10 mouse cellular contexts compared by ENCODE assay signal in genomic region chr16:13449491-13449890, GRCm38 (mm10).
DNase-seq lines count a peak whose midpoint lies in the region; ATAC-seq and TF ChIP-seq lines count a peak whose summit lies in the region.
"Had no signal": no experiment of that assay in that cellular context is flagged by ENCODE, and none has a peak within 500 bp of the region (broad histone marks: within the 10 kb centered on the region; RNA-seq: fewer than 3 reads in every experiment).

No protein-coding gene starts in this region.

- TF ChIP-seq CTCF in intestine, postnatal 0 days (IDR thresholded peaks at IDR 0.05; ENCODE audit: low read depth) = no peak

- no peak overlapping the region for H3K27ac ChIP-seq in intestine, embryonic 14.5 days (ENCODE audit: low read depth)
- H3K27ac ChIP-seq in intestine, postnatal 0 days (ENCODE audit: low read depth, low read length) = no peak overlapping the region
- H3K27ac ChIP-seq in forebrain, embryonic 14.5 days (ENCODE audit: low read depth, low read length) = no peak overlapping the region
- H3K27ac ChIP-seq in limb, embryonic 13.5 days = no peak overlapping the region
- H3K27ac ChIP-seq in neural tube, embryonic 12.5 days = no peak overlapping the region

- H3K4me1 ChIP-seq in intestine, embryonic 14.5 days (replicated peaks; ENCODE audit: control insufficient read depth, insufficient read depth, low read length) = peaks cover 4% of the 10 kb centered on the region; the same call in 1 of the 2 replicates
- peaks cover 6% of the 10 kb centered on the region; the same call in 1 of the 2 replicates for H3K4me1 ChIP-seq in intestine, postnatal 0 days (replicated peaks; ENCODE audit: control insufficient read depth, insufficient read depth, low read length)
- peaks cover 20% of the 10 kb centered on the region; the same call in 1 of the 2 replicates for H3K4me1 ChIP-seq in forebrain, embryonic 14.5 days (ENCODE audit: control insufficient read depth, insufficient read depth, low read length)
- H3K4me1 ChIP-seq in limb, embryonic 13.5 days = peaks cover 35% of the 10 kb centered on the region
- peaks cover 9% of the 10 kb centered on the region; the same call in 1 of the 2 replicates for H3K4me1 ChIP-seq in neural tube, embryonic 12.5 days

- 33% methylated on average over 13 of the region's 13 CpGs for WGBS in intestine, embryonic 14.5 days
- 60% methylated on average over 13 of the region's 13 CpGs for WGBS in intestine, postnatal 0 days
- 11% methylated on average over 13 of the region's 13 CpGs for WGBS in forebrain, embryonic 14.5 days
- 18% methylated on average over 13 of the region's 13 CpGs for WGBS in limb, embryonic 13.5 days
- WGBS in neural tube, embryonic 12.5 days = 13% methylated on average over 13 of the region's 13 CpGs

- no peak overlapping the region for H3K4me3 ChIP-seq in intestine, embryonic 14.5 days (ENCODE audit: low read depth, low read length)
- no peak overlapping the region for H3K4me3 ChIP-seq in intestine, postnatal 0 days (ENCODE audit: low read depth, low read length)
- no peak overlapping the region for H3K4me3 ChIP-seq in forebrain, embryonic 14.5 days (ENCODE audit: low read depth, low read length)
- H3K4me3 ChIP-seq in limb, embryonic 13.5 days = peak overlapping the region; percentile 76
- H3K4me3 ChIP-seq in neural tube, embryonic 12.5 days = no peak overlapping the region

- H3K36me3 ChIP-seq in intestine, embryonic 14.5 days (ENCODE audit: control insufficient read depth, insufficient read depth, low read length) = no peaks in the 10 kb centered on the region
- H3K36me3 ChIP-seq in intestine, postnatal 0 days (ENCODE audit: control insufficient read depth, insufficient read depth) = no peaks in the 10 kb centered on the region
- no peaks in the 10 kb centered on the region for H3K36me3 ChIP-seq in forebrain, embryonic 14.5 days (ENCODE audit: control insufficient read depth, insufficient read depth, low read length)
- H3K36me3 ChIP-seq in limb, embryonic 13.5 days = no peaks in the 10 kb centered on the region
- H3K36me3 ChIP-seq in neural tube, embryonic 12.5 days = no peaks in the 10 kb centered on the region

- H3K9ac ChIP-seq in intestine, embryonic 14.5 days (ENCODE audit: low read length) = no peak overlapping the region
- H3K9ac ChIP-seq in intestine, postnatal 0 days (ENCODE audit: low read depth, low read length) = no peak overlapping the region
- no peak overlapping the region for H3K9ac ChIP-seq in forebrain, embryonic 14.5 days (ENCODE audit: low read length)
- 0 out of 2 replicates have a peak overlapping the region, but pooled peaks have one; percentile 40 for H3K9ac ChIP-seq in limb, embryonic 13.5 days
- H3K9ac ChIP-seq in neural tube, embryonic 12.5 days = no peak overlapping the region

- DNase-seq in intestine, embryonic 14.5 days (ENCODE audit: low spot score) = no peak
- DNase-seq in forebrain, embryonic 14.5 days (ENCODE audit: low spot score) = no peak
- DNase-seq in spleen, postnatal 36 days (ENCODE audit: low spot score in 2 of 2) = no peak
- no peak for DNase-seq in right cerebral cortex, postnatal 14 days
- no peak for DNase-seq in layer of hippocampus, postnatal 25 days (ENCODE audit: extremely low spot score in 1 of 2, low spot score in 1 of 2)
- DNase-seq: adrenal gland, postnatal 14 days; cerebellum, postnatal 25 days had no signal

- H3K9me3 ChIP-seq in intestine, embryonic 14.5 days (ENCODE audit: control insufficient read depth, low read length) = no peaks in the 10 kb centered on the region
- no peaks in the 10 kb centered on the region for H3K9me3 ChIP-seq in intestine, postnatal 0 days (ENCODE audit: control insufficient read depth)
- H3K9me3 ChIP-seq in forebrain, embryonic 14.5 days (replicated peaks; ENCODE audit: control insufficient read depth, low read length) = no peaks in the 10 kb centered on the region
- no peaks in the 10 kb centered on the region for H3K9me3 ChIP-seq in limb, embryonic 13.5 days
- H3K9me3 ChIP-seq in neural tube, embryonic 12.5 days = no peaks in the 10 kb centered on the region

- peaks cover 17% of the 10 kb centered on the region for H3K27me3 ChIP-seq in intestine, embryonic 14.5 days (replicated peaks; ENCODE audit: control insufficient read depth, insufficient read depth, low read length)
- H3K27me3 ChIP-seq in intestine, postnatal 0 days (replicated peaks; ENCODE audit: control insufficient read depth, insufficient read depth, low read length) = 0 out of 2 replicates have a peak, but pooled peaks cover 4% of the 10 kb centered on the region
- peaks cover 24% of the 10 kb centered on the region for H3K27me3 ChIP-seq in forebrain, embryonic 14.5 days (replicated peaks; ENCODE audit: control insufficient read depth, insufficient read depth, low read length)
- H3K27me3 ChIP-seq in limb, embryonic 13.5 days = peaks cover 47% of the 10 kb centered on the region
- H3K27me3 ChIP-seq in neural tube, embryonic 12.5 days (replicated peaks) = peaks cover 51% of the 10 kb centered on the region

- no peak for ATAC-seq in intestine, embryonic 14.5 days (replicated peaks; ENCODE audit: low FRiP score, low TSS enrichment, low read depth)
- ATAC-seq in intestine, postnatal 0 days = no peak
- no peak for ATAC-seq in forebrain, embryonic 14.5 days
- no peak for ATAC-seq in limb, embryonic 13.5 days (ENCODE audit: low FRiP score, low read depth)
- no peak for ATAC-seq in neural tube, embryonic 12.5 days (ENCODE audit: low FRiP score, low read depth)

- peak overlapping the region; percentile 81 for H3K4me2 ChIP-seq in intestine, embryonic 14.5 days (ENCODE audit: low read length)
- H3K4me2 ChIP-seq in intestine, postnatal 0 days (replicated peaks; ENCODE audit: low read depth) = no peak overlapping the region
- peak overlapping the region; percentile 12; the same call in 1 of the 2 replicates for H3K4me2 ChIP-seq in forebrain, embryonic 14.5 days (ENCODE audit: low read length)
- H3K4me2 ChIP-seq in limb, embryonic 13.5 days (replicated peaks) = peak overlapping the region; percentile 98
- peak overlapping the region; percentile 23; the same call in 1 of the 2 replicates for H3K4me2 ChIP-seq in neural tube, embryonic 12.5 days (replicated peaks)
